Mouse (Mus musculus) adrenal gland, postnatal 25 days (tissue): ENCODE measurements around the gene Actb. TPM values are rescaled to one million over a fixed set of nuclear protein-coding genes. Genes with fewer than 3 reads are reported as not detected.

Source experiments
- DNase-seq: peaks from one replicate; pipeline ENCODE4 v3.0.0; 2021; ENCODE audit warnings: mixed read lengths
- total RNA-seq: library from RNA; stranded (reverse); gene quantifications from 2 replicates; pipeline ENCODE4 v1.2.3, GENCODE M21; 2021

Gene Actb
- total RNA-seq, 1 experiment from 2014 or later = 3,181 TPM

- DNase-seq = no peak
Measured at GRCm38 (mm10) chr5:142876896-142877295, 29.7 kb downstream of the Actb start.

GRCm38 (mm10) chr5:142875513-142875905 is 31.0 kb downstream of the Actb start:
- no peak for DNase-seq

GRCm38 (mm10) chr5:142874791-142875512 is 31.6 kb downstream of the Actb start:
- DNase-seq = peak; percentile 27

GRCm38 (mm10) chr5:142873718-142874117 is 32.8 kb downstream of the Actb start:
- DNase-seq = no peak

- DNase-seq = no peak
Measured at GRCm38 (mm10) chr5:142871765-142872164, 34.8 kb downstream of the Actb start.

GRCm38 (mm10) chr5:142869463-142869862 is 37.1 kb downstream of the Actb start:
- no peak for DNase-seq

GRCm38 (mm10) chr5:142857763-142858229 is 48.8 kb downstream of the Actb start:
- DNase-seq = peak; percentile 44

GRCm38 (mm10) chr5:142856408-142856807 is 50.1 kb downstream of the Actb start:
- no peak for DNase-seq

GRCm38 (mm10) chr5:142854877-142855276 is 51.7 kb downstream of the Actb start:
- DNase-seq = peak; percentile 48

GRCm38 (mm10) chr5:142853585-142853984 is 53.0 kb downstream of the Actb start:
- DNase-seq = no peak

Other genes starting within 250 kb of the Actb start
- gene Slc29a4, start 214.2 kb downstream of the Actb start, total RNA-seq = 15.7 and 21.9 TPM in 2 replicates
- gene Tnrc18, start 89.1 kb downstream of the Actb start, total RNA-seq = 114 and 123 TPM in 2 replicates
- gene Fbxl18, start 11.3 kb downstream of the Actb start, total RNA-seq = 14.5 and 19.8 TPM in 2 replicates
- gene Fscn1, start 53.6 kb upstream of the Actb start, total RNA-seq = 36.1 and 51.3 TPM in 2 replicates
- 58.8 and 65.2 TPM in 2 replicates for gene Rnf216, start 206.2 kb upstream of the Actb start, total RNA-seq
- 0.15 TPM in 1 of 2 replicates, not detected in the other for gene Olfr718-ps1, start 240.8 kb upstream of the Actb start, total RNA-seq